Mouse (Mus musculus): ENCODE measurements at regions not wholly inside any gene's neighbourhood (a gene's known extent, or its start where the extent isn't known, plus 50 kb on each side); places are given as distances from the start of the nearest gene placed in this dataset.

DNA sequence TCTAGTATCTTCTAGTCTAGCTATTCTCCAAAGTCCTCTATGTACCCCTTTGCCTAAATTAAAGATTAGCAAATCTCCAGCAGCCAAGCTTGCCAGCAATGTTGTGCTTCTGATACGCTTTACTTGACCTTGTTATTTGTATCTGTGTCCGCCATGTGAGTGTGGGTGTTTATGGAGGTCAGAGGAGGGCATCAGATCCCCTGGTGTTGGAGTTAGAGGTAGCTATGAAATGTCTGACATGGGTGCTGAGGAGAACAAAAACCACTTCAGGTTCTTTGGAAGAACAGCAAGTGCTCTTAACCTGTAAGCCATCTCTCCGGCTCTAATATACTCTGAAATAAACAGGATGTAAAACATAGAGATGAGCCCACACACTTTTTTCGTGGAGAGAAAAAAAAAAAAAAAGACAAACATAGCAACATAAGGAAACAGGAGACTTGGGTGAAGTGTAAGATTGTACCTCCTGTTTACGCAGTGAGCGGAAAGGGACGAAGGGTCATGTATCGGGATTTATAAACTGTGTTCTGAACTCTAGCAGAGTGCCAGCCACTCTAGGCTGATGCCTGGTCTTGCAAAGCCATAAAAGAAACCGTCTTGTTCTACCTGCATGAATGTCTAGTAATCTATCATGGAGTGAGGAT lies 326.3 kb downstream of the Gadd45g start:
- no peak for DNase-seq
- intact Hi-C loops (cut with DNase I): no loop called here

DNA sequence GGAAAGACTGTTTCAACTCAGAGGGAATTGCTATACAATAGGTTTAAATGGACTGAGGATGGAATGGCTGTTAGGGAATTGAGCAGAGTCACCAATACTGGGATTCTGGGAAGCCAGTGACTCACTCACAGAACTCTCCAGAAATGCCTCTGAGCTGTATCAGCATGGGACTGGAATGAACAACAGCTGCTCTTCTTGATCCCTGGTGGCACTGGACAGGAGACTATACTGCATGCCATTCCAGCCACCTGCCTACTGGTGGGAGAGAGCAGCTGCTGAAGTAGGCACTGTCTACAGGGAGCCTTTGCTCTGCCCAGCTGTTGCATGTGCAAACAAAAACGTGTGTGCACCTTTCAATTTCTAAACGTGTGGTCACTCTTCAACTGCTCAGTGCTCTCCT lies 329.2 kb downstream of the Gadd45g start:
- DNase-seq: no peak
- intact Hi-C loops (cut with DNase I): no loop called here

- no peak for DNase-seq
- intact Hi-C loops (cut with DNase I): no loop called here
Observed at GRCm38 (mm10) chr13:52179977-52180376, 333.5 kb downstream of the Gadd45g start.

GRCm38 (mm10) chr13:52183635-52184034 lies 337.2 kb downstream of the Gadd45g start:
- DNase-seq: no peak
- intact Hi-C loops (cut with DNase I): no loop called here

DNA sequence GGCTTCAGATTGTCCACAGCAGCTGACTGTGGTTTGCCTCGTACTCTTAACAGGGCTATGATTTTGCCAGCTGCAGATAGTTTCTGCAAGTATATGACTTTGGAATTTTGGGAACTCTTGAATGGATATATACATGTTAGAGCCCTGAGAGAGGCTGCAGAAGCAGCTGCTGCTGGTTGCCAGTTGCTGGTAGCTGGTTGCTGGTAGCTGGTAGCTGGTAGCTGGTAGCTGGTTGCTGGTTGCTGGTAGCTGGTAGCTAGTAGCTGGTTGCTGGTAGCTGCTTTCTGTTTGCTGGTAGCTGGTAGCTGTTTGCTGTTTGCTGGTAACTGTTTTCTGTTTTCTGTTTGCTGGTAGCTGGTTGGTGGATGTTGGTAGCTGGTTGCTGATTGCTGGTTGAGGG lies 339.1 kb downstream of the Gadd45g start:
- intact Hi-C loops (cut with DNase I): no loop called here
- no peak for DNase-seq

- intact Hi-C loops (cut with DNase I): no loop called here
- DNase-seq: no peak
Observed at GRCm38 (mm10) chr13:52187841-52188604, 341.5 kb downstream of the Gadd45g start.

DNA sequence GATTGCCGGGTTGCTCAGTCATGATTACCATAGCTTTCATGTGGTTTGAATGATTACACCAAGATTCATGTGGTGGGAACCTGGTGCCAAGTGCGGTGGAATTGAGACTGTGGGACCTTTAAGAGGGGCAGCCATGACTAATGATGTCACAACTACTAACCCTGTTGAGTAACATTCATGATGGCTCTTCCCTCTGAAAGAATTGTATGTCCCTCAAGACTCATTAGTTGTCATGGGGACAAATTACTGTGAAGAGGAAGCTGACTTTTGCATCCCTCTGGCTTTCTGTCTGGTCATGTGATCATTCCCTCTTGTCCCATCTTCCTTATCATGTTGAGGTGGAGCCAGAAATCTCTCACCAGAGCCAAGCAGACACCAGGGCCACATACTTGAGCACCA lies 342.1 kb downstream of the Gadd45g start:
- intact Hi-C loops (cut with DNase I): no loop called here
- no peak for DNase-seq

- intact Hi-C loops (cut with DNase I): no loop called here
- DNase-seq: no peak
Observed at GRCm38 (mm10) chr13:52189382-52189923, 341.6 kb downstream of the Diras2 start.

- intact Hi-C loops (cut with DNase I): no loop called here
- no peak for DNase-seq
Observed at GRCm38 (mm10) chr13:52190256-52190655, 340.8 kb downstream of the Diras2 start.

- intact Hi-C loops (cut with DNase I): no loop called here
Observed at GRCm38 (mm10) chr13:52190848-52191590, 340.1 kb downstream of the Diras2 start.

DNA sequence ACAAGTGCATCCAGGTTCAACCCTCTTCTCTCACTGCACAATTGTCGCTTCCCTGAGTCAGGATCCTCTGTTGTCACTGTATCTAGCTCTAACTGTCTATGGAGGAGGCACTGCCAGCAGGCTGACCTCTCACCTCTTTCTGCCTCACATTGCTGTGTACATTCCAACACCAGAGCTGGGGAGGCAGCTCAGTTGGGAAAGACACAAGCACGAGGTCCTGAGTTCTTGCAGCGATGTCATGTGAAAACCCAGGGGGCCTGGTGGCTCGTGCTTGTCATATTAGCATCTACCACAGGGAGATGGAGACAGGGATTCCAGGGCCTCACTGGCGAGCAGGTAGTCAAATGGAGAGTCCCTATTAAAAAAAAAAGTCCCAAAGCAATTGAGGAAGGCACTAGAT lies 334.2 kb downstream of the Diras2 start:
- intact Hi-C loops (cut with DNase I): no loop called here
- DNase-seq: peak in 1 of 2 experiments; percentile 10

More at GRCm38 (mm10) chr13:52190848-52191590, 340.1 kb downstream of the Diras2 start:
- DNase-seq: no peak

- DNase-seq: no peak
- intact Hi-C loops (cut with DNase I): no loop called here
Observed at GRCm38 (mm10) chr13:52198649-52199348, 332.3 kb downstream of the Diras2 start.

DNA sequence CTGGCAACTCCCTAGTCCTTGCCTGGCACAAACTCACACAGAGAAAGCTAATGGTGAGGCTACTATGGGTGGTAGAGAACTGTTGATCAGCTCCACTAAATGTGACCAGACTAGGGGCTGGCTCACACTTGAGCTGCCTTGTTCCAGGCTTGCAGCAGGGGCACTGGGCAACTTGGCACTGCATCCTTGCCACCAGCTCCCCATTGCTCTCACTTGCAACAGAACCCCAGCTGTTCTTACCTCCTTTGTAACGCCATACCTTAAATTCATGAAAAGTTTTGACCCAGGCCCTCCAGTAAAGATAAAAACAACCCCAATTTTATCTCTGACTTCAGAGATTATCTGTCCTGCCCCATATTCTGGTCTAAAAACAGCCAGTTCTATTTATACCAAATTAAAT lies 328.7 kb downstream of the Diras2 start:
- DNase-seq: no peak
- intact Hi-C loops (cut with DNase I): no loop called here

DNA sequence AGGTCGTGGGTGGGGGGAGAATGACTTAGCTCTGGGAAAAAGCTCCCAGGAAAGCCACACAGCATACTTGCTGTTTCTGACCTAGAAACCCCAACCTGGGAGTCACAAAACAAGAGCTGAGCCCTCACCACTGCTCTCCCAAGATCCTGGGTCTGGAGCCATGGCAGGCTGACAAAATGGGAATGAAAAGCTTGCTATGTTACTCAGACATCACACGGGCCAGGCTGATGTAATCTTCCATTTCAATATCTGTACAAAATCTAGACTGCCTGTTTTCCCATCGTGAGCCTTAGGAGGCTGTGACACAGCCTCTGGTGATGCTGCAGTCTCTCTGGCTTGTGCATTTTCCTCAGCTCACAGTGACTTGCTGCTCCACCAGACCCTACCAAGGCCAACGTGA lies 325.1 kb downstream of the Diras2 start:
- intact Hi-C loops (cut with DNase I): no loop called here
- no peak for DNase-seq

GRCm38 (mm10) chr13:52216343-52216742 lies 314.7 kb downstream of the Diras2 start:
- intact Hi-C loops (cut with DNase I): no loop called here
- DNase-seq: no peak

- DNase-seq: no peak
- intact Hi-C loops (cut with DNase I): no loop called here
Observed at GRCm38 (mm10) chr13:52217066-52217465, 314.0 kb downstream of the Diras2 start.

DNA sequence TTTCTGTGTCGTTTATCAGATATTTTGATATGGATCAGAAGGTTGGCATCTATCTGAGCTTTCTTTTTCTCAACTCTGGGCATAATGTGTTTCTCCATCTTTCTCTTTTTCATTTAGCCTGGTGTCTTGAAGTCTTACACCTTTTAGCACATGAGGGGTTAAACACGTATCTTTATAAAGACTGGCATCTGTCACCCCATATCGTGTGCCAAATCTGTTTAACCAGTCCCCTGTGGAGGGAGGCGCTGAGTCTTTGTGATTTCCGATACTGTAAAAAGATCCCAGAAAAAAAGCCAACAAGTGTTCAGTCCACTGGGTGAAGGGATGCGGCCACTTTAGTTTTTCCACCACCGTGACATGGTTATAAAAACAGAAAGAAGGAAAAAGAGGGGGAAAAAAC lies 313.3 kb downstream of the Diras2 start:
- no peak for DNase-seq
- intact Hi-C loops (cut with DNase I): no loop called here

DNA sequence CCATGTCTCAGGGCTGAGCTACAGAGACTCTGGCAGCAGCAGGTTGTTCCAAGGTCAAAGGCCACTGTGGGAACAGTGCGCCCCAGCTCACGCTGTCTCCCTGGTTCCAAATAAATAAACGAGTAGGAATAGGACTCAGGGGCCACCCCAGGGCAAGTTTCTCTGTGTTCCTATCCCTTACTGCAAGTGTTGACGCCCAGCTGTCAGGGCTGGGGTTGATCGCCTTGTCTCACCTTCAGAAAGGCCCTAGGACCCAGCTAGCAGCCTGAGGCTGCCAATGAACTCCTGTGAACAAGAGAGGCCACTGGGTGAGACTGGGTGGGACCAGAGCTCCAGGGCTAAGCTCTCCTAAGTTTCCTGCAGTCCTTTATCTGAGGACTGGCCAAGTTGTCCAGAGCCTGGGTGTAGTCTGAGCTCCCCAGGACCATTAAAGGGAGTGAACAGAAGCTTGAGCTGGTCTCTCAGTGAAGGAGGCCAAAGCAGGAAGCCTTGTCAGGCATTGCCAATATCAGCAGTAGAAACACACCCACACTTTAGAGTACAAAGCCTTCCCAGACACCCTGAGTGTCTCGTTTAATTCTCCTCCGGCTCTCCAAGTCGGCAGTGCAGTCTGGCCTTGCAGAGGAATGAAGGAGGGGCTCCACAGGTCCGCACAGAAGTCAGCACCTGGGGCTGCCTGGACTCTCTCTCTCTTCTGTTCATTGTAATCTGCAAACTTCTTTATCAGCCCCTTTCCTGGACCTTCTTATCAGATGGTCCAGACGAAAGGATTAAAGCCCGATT lies 308.6 kb downstream of the Diras2 start:
- intact Hi-C loops (cut with DNase I): loop anchor here (1.0 to 5.0 kb wide), 3 partner anchors 245 to 383 kb away; no protein-coding TSS in a partner anchor
- DNase-seq: peak; percentile 13 to 17

DNA sequence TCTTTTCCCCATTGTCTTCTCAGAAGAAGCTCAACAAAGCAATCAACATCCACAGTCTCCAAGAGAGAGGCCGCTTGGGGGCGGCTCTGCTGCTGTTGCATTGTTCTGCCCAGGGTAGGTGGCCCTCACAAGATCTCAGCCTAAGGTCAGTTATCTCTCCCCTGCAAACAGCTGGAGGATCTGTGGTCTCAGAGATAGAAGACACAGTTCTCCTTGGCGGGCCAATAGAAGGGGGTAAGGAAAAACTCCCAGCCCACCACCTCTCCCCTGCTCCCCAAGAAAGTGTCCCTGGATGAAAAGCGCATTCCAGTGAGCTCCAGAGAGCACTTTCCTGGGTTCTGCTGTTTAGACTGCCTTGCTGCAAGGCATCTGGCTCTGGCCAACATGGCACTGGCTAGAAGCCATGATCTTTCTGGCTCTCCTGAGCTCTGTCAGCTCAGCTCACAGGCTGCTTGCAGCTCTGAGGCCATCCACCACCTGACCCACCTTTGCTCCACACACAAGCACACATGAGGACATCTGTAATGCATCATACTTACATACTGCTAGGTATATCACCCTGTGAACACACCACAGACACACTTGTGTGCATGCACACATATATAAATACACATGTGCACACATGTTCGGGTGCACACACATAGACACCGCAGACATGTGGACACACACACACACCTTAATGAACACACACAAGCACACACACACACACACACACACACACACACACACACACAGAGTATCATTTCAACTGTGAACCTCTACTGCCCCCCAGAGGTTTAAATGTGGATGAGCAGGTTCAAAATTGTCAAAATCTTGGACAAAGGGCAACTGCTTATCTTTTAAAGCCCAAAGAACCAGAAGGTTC lies 307.7 kb downstream of the Diras2 start:
- DNase-seq: peak; percentile 31 to 38
- intact Hi-C loops (cut with DNase I): loop anchor here (1.0 to 5.0 kb wide), 3 partner anchors 246 to 384 kb away; no protein-coding TSS in a partner anchor
